Mouse (Mus musculus): ENCODE measurements around the gene Kcnip1.

The Kcnip1 gene

GRCm38 (mm10) chr11:33772043-33772442 lies 220.9 kb downstream of the Kcnip1 start:
- in situ Hi-C loops (cut with MboI, MseI), result no loop called here

- in situ Hi-C loops (cut with MboI, MseI), result loop anchor here (10.0 kb wide), 1 partner anchor 938 kb away; no protein-coding TSS in a partner anchor
These were observed 225.7 kb downstream of the Kcnip1 start for GRCm38 (mm10) chr11:33766976-33767938.

GRCm38 (mm10) chr11:33761201-33761755 lies 231.7 kb downstream of the Kcnip1 start:
- in situ Hi-C loops (cut with MboI, MseI), result loop anchor here (10.0 kb wide), 1 partner anchor 944 kb away; no protein-coding TSS in a partner anchor

- in situ Hi-C loops (cut with MboI, MseI), result no loop called here
These were observed 236.3 kb downstream of the Kcnip1 start for GRCm38 (mm10) chr11:33756624-33757023.

- in situ Hi-C loops (cut with MboI, MseI), result no loop called here
These were observed 240.5 kb downstream of the Kcnip1 start for GRCm38 (mm10) chr11:33752431-33752873.

- in situ Hi-C loops (cut with MboI, MseI), result no loop called here
These were observed 241.4 kb downstream of the Kcnip1 start for GRCm38 (mm10) chr11:33751503-33751902.

GRCm38 (mm10) chr11:33749979-33750378 lies 243.0 kb downstream of the Kcnip1 start:
- in situ Hi-C loops (cut with MboI, MseI), result no loop called here

- in situ Hi-C loops (cut with MboI, MseI), result no loop called here
These were observed 243.5 kb downstream of the Kcnip1 start for GRCm38 (mm10) chr11:33749408-33749807.

- in situ Hi-C loops (cut with MboI, MseI), result no loop called here
These were observed 244.2 kb downstream of the Kcnip1 start for GRCm38 (mm10) chr11:33748754-33749153.

- in situ Hi-C loops (cut with MboI, MseI), result no loop called here
These were observed 245.5 kb downstream of the Kcnip1 start for GRCm38 (mm10) chr11:33747402-33747955.

- in situ Hi-C loops (cut with MboI, MseI), result no loop called here
These were observed 246.6 kb downstream of the Kcnip1 start for GRCm38 (mm10) chr11:33746402-33746801.

- in situ Hi-C loops (cut with MboI, MseI), result no loop called here
These were observed 247.1 kb downstream of the Kcnip1 start for GRCm38 (mm10) chr11:33745821-33746329.

GRCm38 (mm10) chr11:33744429-33744828 lies 248.5 kb downstream of the Kcnip1 start:
- in situ Hi-C loops (cut with MboI, MseI), result no loop called here

GRCm38 (mm10) chr11:33740187-33740586 lies 252.8 kb downstream of the Kcnip1 start:
- in situ Hi-C loops (cut with MboI, MseI), result no loop called here

- in situ Hi-C loops (cut with MboI, MseI), result loop anchor here (10.0 kb wide), 1 partner anchor 248 kb away; no protein-coding TSS in a partner anchor
These were observed 256.5 kb downstream of the Kcnip1 start for GRCm38 (mm10) chr11:33736426-33736825.

GRCm38 (mm10) chr11:33733269-33733668 lies 259.7 kb downstream of the Kcnip1 start:
- in situ Hi-C loops (cut with MboI, MseI), result loop anchor here (5.0 to 10.0 kb wide), 3 partner anchors 179 to 489 kb away; no protein-coding TSS in a partner anchor

GRCm38 (mm10) chr11:33732358-33732757 lies 260.6 kb downstream of the Kcnip1 start:
- in situ Hi-C loops (cut with MboI, MseI), result loop anchor here (5.0 to 10.0 kb wide), 3 partner anchors 180 to 490 kb away; no protein-coding TSS in a partner anchor

- in situ Hi-C loops (cut with MboI, MseI), result no loop called here
These were observed 271.7 kb downstream of the Kcnip1 start for GRCm38 (mm10) chr11:33721297-33721696.

GRCm38 (mm10) chr11:33706777-33707176 lies 286.2 kb downstream of the Kcnip1 start:
- in situ Hi-C loops (cut with MboI, MseI), result no loop called here

GRCm38 (mm10) chr11:33701958-33702459 lies 290.9 kb downstream of the Kcnip1 start:
- in situ Hi-C loops (cut with MboI, MseI), result no loop called here

GRCm38 (mm10) chr11:33701236-33701957 lies 291.6 kb downstream of the Kcnip1 start:
- in situ Hi-C loops (cut with MboI, MseI), result no loop called here
